Mouse (Mus musculus) brain, embryonic 14.5 days (tissue): Measurements from ENCODE around the gene Kcnk15.

Source experiments
- CTCF ChIP-seq: fragments of 200-500 bp; IDR thresholded peaks from 2 replicates; pipeline ENCODE4 v1.5.1; 2012; ENCODE audit warnings: inconsistent platforms, mild to moderate bottlenecking, moderate library complexity, borderline replicate concordance; ENCODE audit not compliant: insufficient read depth, insufficient read length; ENCODE audit errors: extremely low read depth
- POLR2A ChIP-seq: fragments of 200-500 bp; IDR thresholded peaks from 2 replicates; pipeline ENCODE4 v1.6.1; 2012; ENCODE audit warnings: mild to moderate bottlenecking, inconsistent platforms, borderline replicate concordance; ENCODE audit not compliant: poor library complexity, insufficient read depth, insufficient read length, severe bottlenecking; ENCODE audit errors: extremely low read depth

GRCm38 (mm10) chr2:163839519-163839918 lies 13.9 kb upstream of the Kcnk15 start:
- no peak for TF ChIP-seq CTCF
- no peak for TF ChIP-seq POLR2A
